Mouse (Mus musculus) cerebellum, postnatal 25 days (tissue): Measurements from ENCODE around the gene Foxo1.

Source experiments
- DNase-seq, 2 experiments: peaks; one replicate each; pipeline ENCODE4 v3.0.0; 2021; ENCODE audit warnings: mixed read lengths in 2 of 2

Gene Foxo1

GRCm38 (mm10) chr3:52268737-52269513 is 789 bp downstream of the Foxo1 start:
- DNase-seq, result peak; percentile 51 to 68

DNA sequence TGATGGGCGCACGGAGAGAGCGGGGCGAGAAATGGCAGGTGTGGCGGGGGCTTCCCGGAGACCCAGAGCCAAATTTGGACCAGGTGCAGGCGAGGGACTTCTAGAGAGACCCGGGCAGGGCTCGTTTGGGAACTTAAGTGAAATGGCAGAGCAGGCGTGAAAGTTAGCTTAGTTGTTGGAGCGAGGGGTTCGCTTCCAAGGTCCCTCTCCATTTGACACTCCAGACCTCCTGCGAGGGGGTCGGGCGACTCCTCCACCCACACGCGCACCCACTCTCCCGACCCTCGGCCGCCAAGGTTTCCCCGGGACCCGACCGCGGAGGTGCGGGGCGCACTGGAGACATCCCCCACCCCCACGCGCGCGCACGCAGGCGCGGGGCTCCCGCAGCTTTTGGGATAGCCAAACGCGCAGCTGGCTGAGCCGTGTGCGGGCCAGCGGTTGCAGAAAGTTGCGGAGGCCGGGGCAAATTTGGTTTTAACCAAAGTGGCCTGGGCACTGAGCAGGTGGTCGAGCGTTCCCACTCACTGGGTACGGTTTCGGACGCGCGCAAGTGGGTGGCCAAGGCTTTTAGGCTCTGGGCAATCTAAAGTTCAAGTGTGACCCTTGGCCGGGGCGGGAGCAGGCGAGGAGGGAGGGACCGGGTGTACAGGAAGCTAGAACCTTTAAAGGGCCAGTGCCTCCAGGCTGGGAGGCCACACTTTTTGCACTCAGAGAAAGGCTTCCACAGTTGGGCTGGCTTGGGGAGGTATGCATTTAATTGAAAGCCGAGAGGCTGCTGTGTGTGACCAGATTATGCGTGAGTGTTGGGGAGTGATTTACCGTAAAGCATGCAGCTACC is 1.6 kb downstream of the Foxo1 start:
- peak; percentile 50 to 62 for DNase-seq

- DNase-seq, result no peak
These were observed 2.4 kb downstream of the Foxo1 start for GRCm38 (mm10) chr3:52270511-52270910.

DNA sequence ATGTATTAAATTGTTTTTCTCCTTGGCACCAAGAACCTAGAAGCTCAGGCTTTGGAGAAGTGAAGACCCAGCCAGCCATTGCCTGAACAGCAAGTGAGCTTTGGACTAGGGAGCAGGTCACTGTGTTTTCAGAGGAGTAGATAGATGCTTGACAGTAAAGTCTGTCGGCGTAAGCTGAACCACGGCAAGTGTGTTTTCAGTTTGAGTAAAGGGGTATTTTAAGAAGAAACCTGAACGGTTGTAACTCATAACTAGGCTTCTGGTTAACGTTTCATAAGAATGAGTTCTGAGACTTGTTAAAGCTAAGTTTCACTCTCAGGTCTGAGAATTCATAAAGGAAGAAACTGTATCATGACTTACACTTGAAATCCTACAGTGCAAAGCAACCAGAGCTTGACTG is 3.2 kb downstream of the Foxo1 start:
- no peak for DNase-seq

DNA sequence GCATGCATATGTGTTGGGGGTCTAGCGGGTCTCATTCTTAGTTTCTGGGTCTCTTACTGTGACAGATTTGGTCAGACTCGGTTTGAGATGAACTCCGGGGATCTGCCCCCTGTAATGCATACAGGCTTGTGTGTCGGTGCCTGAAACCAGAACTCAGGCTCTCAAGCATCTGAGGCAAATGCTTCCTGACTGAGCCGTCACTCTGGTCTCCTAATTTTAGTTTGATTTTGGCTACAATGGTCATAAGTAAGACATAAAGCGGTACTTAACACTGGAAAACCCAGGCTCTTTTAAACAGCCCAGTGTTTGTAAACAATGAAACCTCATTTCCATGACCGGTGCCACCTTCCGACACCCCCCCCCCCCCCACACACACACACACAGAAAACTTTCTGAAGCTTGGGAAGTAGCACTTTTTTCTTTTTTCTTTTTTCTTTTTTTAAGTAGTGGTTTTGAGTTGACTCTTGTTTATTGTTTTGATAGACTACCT is 4.3 kb downstream of the Foxo1 start:
- DNase-seq, result no peak

- DNase-seq, result no peak
These were observed 6.3 kb downstream of the Foxo1 start for GRCm38 (mm10) chr3:52274475-52274874.

- no peak for DNase-seq
These were observed 7.0 kb downstream of the Foxo1 start for GRCm38 (mm10) chr3:52275037-52275555.

GRCm38 (mm10) chr3:52280681-52281080 is 12.5 kb downstream of the Foxo1 start:
- DNase-seq, result no peak

- DNase-seq, result no peak
These were observed 13.7 kb downstream of the Foxo1 start for GRCm38 (mm10) chr3:52281882-52282281.

DNA sequence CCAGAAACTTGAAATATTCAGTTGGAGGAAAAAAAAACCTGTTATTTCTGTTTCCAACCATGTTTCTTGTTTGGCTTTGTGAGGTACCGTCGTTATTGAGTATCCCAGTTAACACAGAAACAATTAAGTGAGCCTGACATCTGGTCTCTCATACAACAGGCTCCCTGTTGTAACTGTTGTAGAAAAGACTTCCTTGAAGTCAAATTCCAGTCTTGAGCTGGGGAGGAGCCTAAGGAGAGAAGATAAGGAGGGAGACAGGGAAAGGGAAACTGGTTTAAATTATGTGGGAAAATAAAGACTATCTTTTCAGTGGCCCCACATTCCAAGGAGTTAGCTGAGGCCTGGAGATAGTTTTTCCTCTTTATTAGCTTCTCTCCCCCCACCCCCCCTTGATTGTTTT is 14.2 kb downstream of the Foxo1 start:
- no peak for DNase-seq

DNA sequence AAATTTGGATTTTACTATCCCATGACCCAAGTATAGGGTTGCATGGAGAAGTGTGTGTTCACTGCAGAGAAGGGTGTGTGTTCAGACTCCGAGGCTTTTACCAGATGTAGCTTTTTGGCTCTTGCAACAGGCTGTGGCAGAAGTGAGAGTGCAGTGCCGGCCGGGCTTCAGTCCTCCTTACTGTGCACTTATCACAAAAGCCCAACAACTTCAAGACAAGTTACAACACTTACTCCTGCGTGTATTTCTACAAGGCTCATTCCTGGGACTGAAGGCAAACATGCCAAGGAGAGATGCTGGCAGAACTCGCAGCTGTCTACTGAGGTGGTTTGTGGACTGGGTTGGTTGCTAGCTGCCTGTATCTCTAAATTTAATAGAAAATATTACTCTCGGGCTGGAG is 15.4 kb downstream of the Foxo1 start:
- no peak for DNase-seq

- no peak for DNase-seq
These were observed 22.7 kb downstream of the Foxo1 start for GRCm38 (mm10) chr3:52290811-52291210.

- no peak for DNase-seq
These were observed 24.4 kb downstream of the Foxo1 start for GRCm38 (mm10) chr3:52292498-52292897.

DNA sequence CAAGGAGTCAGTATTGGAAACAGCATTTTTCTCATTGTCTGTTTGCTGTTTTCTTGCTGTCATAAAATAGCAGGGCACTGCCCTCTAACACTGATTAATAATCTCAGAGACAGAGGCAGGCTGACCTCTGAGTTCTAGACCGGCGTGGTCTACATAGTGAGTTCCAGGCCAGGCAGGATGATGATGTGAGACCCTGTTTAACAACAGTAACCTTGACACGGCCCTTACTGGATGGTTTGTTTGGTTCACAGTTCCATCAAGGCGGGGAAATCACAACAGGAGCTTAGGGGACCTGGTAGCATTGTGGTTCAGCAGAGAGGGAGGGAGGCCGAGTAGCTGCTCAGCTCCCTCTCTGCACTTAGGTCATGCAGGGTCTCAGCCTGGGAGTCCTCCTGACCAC is 25.8 kb downstream of the Foxo1 start:
- DNase-seq, result no peak

DNA sequence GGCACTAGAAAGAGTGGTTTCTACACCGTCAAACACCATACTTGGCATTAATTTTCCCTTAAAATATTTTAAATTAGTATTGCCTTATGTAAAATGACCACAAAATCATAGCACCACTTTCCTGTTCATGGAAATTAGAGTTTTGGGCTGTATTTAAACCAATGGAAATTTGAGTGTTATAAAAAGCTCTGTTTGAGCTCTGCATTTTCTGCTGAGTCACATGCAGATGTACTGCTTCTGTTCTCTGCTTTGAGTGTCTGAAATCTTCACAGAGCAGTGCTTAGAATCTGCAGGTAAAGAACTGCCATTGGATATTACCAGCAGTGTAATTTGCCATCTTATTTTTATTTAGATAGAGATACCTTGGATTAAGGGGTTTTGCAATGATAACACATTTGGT is 27.6 kb downstream of the Foxo1 start:
- DNase-seq, result no peak

DNA sequence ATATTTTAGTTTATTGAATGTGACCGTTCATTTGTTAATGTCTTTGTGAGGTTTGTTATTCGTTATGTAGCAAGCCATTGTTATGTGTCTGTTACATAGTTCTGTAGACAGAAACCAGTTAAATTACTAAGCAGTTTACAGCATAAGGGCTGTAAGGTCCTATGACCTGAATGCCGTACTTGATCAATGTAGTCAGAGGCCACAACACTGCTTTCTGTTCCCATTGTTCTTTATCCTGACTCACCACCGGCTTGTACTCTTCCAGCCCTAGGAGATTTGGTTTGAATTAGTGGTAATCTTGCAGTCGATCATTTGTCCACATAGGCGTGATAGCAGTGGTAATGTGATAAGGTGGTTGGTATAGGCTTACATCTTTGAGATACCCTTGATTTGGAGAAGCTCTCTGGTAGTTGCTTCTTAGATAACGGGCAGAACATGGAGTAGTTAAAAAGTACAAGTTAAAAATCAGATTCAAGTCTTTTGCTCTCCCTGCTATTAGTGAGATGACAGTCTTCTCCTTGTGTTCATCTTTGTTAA is 28.2 kb downstream of the Foxo1 start:
- no peak for DNase-seq

DNA sequence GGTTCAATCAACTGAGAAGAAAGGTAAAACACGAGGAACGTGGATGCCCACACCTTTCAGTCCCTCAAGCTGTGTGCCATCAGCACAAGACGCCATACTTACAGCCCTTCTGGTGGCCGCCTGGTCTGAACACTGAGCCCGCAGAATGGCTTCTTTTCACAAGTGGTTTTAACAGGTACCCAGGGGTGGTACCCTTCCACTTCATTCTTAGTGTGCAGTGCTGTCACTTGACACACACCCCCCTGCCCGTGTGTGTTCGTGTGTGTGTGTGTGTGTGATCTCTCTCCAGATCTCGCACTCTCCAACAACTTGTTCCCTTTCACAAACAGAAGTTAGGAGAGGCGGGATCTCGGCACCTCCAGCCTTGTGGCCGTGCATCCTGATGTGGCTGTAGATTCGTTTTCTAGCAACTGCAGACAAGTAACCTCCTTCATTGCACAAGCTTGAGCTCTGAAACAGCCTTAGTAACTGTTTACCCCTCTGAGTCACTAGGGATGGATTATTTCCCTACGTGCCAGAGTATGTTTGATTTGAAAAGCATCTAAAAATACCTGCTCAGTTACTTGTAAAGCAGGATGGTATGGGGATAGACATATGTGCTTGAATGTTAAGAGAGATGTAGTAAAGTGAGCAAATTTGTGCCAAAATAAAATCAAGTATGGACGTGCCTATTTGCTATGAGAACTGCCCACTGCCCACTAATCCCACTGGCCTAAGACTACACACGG is 29.3 kb downstream of the Foxo1 start:
- DNase-seq, result no peak

- no peak for DNase-seq
These were observed 30.5 kb downstream of the Foxo1 start for GRCm38 (mm10) chr3:52298683-52299082.

- DNase-seq, result no peak
These were observed 31.2 kb downstream of the Foxo1 start for GRCm38 (mm10) chr3:52299376-52299775.

GRCm38 (mm10) chr3:52300517-52300916 is 32.4 kb downstream of the Foxo1 start:
- DNase-seq, result no peak

- DNase-seq, result peak in 1 of 2 experiments; percentile 9
These were observed 35.2 kb downstream of the Foxo1 start for GRCm38 (mm10) chr3:52303301-52303700.

DNA sequence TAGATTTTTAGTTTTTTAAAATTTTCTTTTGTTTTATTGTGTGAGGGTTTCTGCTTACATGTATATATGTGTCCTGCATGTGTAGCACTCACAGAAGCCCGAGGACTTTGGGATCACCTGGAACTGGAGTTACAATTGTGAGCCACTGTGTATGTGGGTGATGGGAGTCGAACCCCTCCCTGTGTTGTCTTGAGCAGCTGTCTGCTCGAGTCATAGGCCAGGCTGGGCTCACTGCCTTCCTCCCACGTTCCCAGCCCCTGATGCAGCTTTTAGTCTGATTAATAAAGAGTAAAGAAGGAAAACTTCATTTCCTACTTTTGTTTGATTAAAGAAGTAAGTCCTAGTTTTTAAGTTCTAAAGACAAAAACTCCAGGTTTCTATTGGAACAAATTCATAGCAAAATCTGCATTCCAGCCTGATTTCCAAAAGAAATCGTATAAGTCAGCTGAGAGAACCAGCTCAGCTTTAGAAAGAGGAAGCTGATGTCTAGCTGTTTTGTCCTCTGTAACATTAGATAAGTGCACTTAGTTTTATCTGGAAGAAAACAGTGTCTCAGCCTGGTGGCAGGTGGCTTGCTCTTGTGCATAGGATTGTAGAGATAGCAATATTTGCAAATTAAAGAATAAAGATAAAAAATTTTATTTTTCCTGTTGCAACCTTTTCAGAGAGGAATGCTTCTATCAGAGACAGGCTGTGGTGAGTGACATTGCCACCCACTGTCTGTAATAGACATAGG is 40.6 kb downstream of the Foxo1 start:
- DNase-seq, result no peak
